In the genomic region with DNA sequence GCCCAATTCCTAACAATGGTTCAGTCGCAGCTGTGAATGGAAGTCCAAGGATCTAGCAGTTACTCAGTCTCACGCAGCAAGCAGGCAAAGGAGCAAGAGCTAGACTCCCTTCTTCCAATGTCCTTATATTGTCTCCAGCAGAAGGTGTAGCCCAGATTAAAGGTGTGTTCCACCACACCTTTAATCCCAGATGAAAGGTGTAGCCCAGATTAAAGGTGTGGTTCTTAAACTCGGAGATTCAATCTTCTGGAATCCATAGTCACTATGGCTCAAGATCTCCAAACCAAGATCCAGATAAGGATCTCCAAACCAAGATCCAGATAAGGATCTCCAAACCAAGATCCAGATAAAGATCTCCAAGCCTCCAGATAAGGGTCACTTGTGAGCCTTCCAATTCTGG, we compare ENCODE assay signal across 8 mouse cellular contexts. TPM values are rescaled to one million over a fixed set of nuclear protein-coding genes. Genes with fewer than 3 reads are reported as not detected.
DNase-seq lines count a peak whose midpoint lies in the region; ATAC-seq lines count a peak whose summit lies in the region.
"Not testable (repeated sequence)": the region's sequence is repeated elsewhere in the genome, so short reads cannot be mapped to it uniquely, and the experiment has no call there.
"Had no signal": no experiment of that assay in that cellular context is flagged by ENCODE, and none has a peak within 500 bp of the region (broad histone marks: within the 10 kb centered on the region; RNA-seq: fewer than 3 reads in every experiment).

A gene (minus strand): TSS at position 101 of the 400 bp plus-strand sequence.

- H3K9me3 ChIP-seq in forebrain, embryonic 12.5 days; heart, embryonic 14.5 days (ENCODE audit: control insufficient read depth, low read length); intestine, embryonic 14.5 days (ENCODE audit: control insufficient read depth, low read length); liver, embryonic 13.5 days (replicated peaks); midbrain, embryonic 15.5 days: not testable (repeated sequence)

- H3K27me3 ChIP-seq in forebrain, embryonic 12.5 days; heart, embryonic 14.5 days (ENCODE audit: control insufficient read depth, insufficient read depth, low read length); intestine, embryonic 14.5 days (replicated peaks; ENCODE audit: control insufficient read depth, insufficient read depth, low read length); liver, embryonic 13.5 days; midbrain, embryonic 15.5 days (replicated peaks): not testable (repeated sequence)

- not testable (repeated sequence) for H3K4me1 ChIP-seq in forebrain, embryonic 12.5 days; heart, embryonic 14.5 days (ENCODE audit: control insufficient read depth in 2 of 2, insufficient read depth in 2 of 2, low read length in 2 of 2); intestine, embryonic 14.5 days (replicated peaks; ENCODE audit: control insufficient read depth, insufficient read depth, low read length); liver, embryonic 13.5 days (replicated peaks); midbrain, embryonic 15.5 days

- H3K27ac ChIP-seq in forebrain, embryonic 12.5 days; heart, embryonic 14.5 days (replicated peaks in 1 of 2; ENCODE audit: control insufficient read depth in 1 of 2, insufficient read depth in 1 of 2, low read depth in 2 of 2, low read length in 2 of 2); intestine, embryonic 14.5 days (ENCODE audit: low read depth); liver, embryonic 13.5 days; midbrain, embryonic 15.5 days: not testable (repeated sequence)

- H3K4me3 ChIP-seq in forebrain, embryonic 12.5 days (replicated peaks); heart, embryonic 14.5 days (ENCODE audit: control insufficient read depth in 1 of 2, insufficient read depth in 1 of 2, low read depth in 1 of 2, low read length in 2 of 2); intestine, embryonic 14.5 days (ENCODE audit: low read depth, low read length); liver, embryonic 13.5 days (replicated peaks); midbrain, embryonic 15.5 days: not testable (repeated sequence)

- not testable (repeated sequence) for ATAC-seq in forebrain, embryonic 12.5 days (ENCODE audit: low FRiP score); heart, embryonic 14.5 days (ENCODE audit: insufficient number of reproducible peaks, insufficient read depth, low FRiP score, low read depth); intestine, embryonic 14.5 days (replicated peaks; ENCODE audit: low FRiP score, low TSS enrichment, low read depth); liver, embryonic 13.5 days (ENCODE audit: low read depth); midbrain, embryonic 15.5 days (replicated peaks)

- not testable (repeated sequence) for DNase-seq in adrenal gland, postnatal 4 days (ENCODE audit: low spot score in 2 of 2); intestine, embryonic 14.5 days (ENCODE audit: low spot score); left cerebral cortex, adult 18-20 months (ENCODE audit: low spot score in 2 of 2); liver, embryonic 13.5 days

- H3K36me3 ChIP-seq in forebrain, embryonic 12.5 days (replicated peaks); heart, embryonic 14.5 days (ENCODE audit: control insufficient read depth, insufficient read depth, low read length); intestine, embryonic 14.5 days (ENCODE audit: control insufficient read depth, insufficient read depth, low read length); liver, embryonic 13.5 days; midbrain, embryonic 15.5 days (replicated peaks): not testable (repeated sequence)

- H3K4me2 ChIP-seq in forebrain, embryonic 12.5 days; heart, embryonic 14.5 days (ENCODE audit: low read length); intestine, embryonic 14.5 days (ENCODE audit: low read length); liver, embryonic 13.5 days; midbrain, embryonic 15.5 days: not testable (repeated sequence)

- H3K9ac ChIP-seq in forebrain, embryonic 12.5 days; heart, embryonic 14.5 days (ENCODE audit: low read length); intestine, embryonic 14.5 days (ENCODE audit: low read length); liver, embryonic 13.5 days; midbrain, embryonic 15.5 days: not testable (repeated sequence)

- 88% methylated on average over 2 of the region's 3 CpGs for WGBS in forebrain, embryonic 12.5 days
- 82% methylated on average over 1 of the region's 3 CpGs for WGBS in heart, embryonic 14.5 days
- WGBS in intestine, embryonic 14.5 days = 86% methylated on average over 1 of the region's 3 CpGs
- WGBS in liver, embryonic 13.5 days (ENCODE audit: insufficient replicate concordance) = 68% methylated on average over 2 of the region's 3 CpGs
- WGBS in midbrain, embryonic 15.5 days = 95% methylated on average over 2 of the region's 3 CpGs

RNA-seq across cellular contexts. Expression of the gene that starts here (rescaled TPM):
- total RNA-seq in adrenal gland, postnatal 4 days (2021) = 10 to 100 TPM; 30.7 to 31.5 TPM
- 25.2 and 28.5 TPM in 2 replicates for polyA plus RNA-seq in forebrain, embryonic 12.5 days (2016; fragmentation: Nextera tagmentation; extraction: Ambion mirVana)
- polyA plus RNA-seq in heart, embryonic 14.5 days (2014; fragmentation: Nextera tagmentation; extraction: Ambion mirVana) = 22.6 and 23.9 TPM in 2 replicates
- polyA plus RNA-seq in intestine, embryonic 14.5 days (2014; fragmentation: Nextera tagmentation; extraction: Ambion mirVana) = 66.5 and 75.3 TPM in 2 replicates
- 10 to 100 TPM; 19.1 to 21.1 TPM for total RNA-seq in left cerebral cortex, adult 18-20 months (2021)
- polyA plus RNA-seq in liver, embryonic 13.5 days (2015; fragmentation: Nextera tagmentation; extraction: Ambion mirVana) = 31.9 and 39.9 TPM in 2 replicates
- polyA plus RNA-seq in midbrain, embryonic 15.5 days (2015; fragmentation: Nextera tagmentation; extraction: Ambion mirVana) = 26.3 and 30.2 TPM in 2 replicates
- polyA plus RNA-seq: erythroblast, embryonic 14.5 days had no signal
